Mouse (Mus musculus): ENCODE measurements at regions not wholly inside any gene's neighbourhood (a gene's known extent, or its start where the extent isn't known, plus 50 kb on each side); places are given as distances from the start of the nearest gene placed in this dataset.
"Not testable (repeated sequence)": the region's sequence is repeated elsewhere in the genome, so short reads cannot be mapped to it uniquely, and the experiment has no call there.

DNA sequence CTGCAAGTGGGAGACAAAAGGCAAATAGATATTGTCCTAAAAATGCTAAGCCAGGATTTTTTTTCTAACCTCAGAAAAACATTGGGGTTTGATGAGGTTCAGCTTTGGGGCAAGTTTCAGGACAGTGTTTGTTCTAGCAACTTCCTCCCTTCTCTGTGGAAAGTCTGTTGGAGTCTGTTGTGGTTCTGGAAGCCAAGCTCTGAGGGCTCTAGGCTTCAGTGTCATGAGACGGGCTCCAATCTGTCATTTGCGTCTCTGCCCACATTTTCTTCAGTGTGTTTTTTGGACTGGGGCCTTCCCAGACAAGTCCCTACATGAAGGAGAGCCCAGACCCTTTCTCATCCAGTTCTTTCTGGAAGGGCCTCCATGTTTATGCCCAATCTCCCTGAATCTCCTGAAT lies 90.6 kb upstream of the Slc25a13 start:
- Histone ChIP-seq H3K4me3 (ENCODE audit: low read depth, low read length) (no peak overlapping the region), H3K4me2 (no peak overlapping the region), H3K9me3 (ENCODE audit: low read depth, low read length) (no peaks in the 10 kb centered on the region), H3K36me3 (ENCODE audit: insufficient read depth) (no peaks in the 10 kb centered on the region), H3K27ac (ENCODE audit: low read depth) (no peak overlapping the region), H3K9ac (no peak overlapping the region), H3K27me3 (ENCODE audit: insufficient read depth, low read length) (no peaks in the 10 kb centered on the region), H3K4me1 (ENCODE audit: insufficient read depth) (no peaks in the 10 kb centered on the region)
- TF ChIP-seq CTCF (IDR thresholded peaks at IDR 0.05; ENCODE audit: low read depth) = no peak
- 57% methylated on average over 2 of the region's 2 CpGs for WGBS
- DNase-seq (no peak), ATAC-seq (ENCODE audit: insufficient read depth) (no peak)

DNA sequence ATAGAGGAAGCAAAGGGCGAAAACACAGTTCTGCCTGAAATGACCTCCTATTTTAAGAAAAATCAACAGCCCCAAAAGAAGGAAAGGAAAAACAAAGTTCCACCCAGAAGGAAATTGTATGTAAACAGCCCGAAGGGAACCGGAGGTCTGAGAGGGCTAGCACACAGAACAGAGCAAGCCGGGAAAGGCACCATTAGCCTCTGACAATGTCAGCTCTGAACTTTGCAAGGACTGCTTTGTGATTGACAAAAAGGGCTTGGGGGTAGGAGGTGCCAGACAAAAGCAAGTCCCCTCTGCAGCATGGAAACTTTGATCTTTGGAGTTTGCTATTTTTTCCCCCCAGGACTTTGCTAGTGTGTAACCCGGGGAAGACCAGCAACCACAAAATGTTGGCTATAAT lies 86.8 kb upstream of the Slc25a13 start:
- H3K27me3 ChIP-seq (ENCODE audit: insufficient read depth, low read length) = no peaks in the 10 kb centered on the region
- H3K9me3 ChIP-seq (ENCODE audit: low read depth, low read length) = no peaks in the 10 kb centered on the region
- no peaks in the 10 kb centered on the region for H3K4me1 ChIP-seq (ENCODE audit: insufficient read depth)
- no peak overlapping the region; the same call in 1 of the 2 replicates for H3K27ac ChIP-seq (ENCODE audit: low read depth)
- 38% methylated on average over 5 of the region's 5 CpGs for WGBS
- no peak overlapping the region for H3K4me2 ChIP-seq
- no peaks in the 10 kb centered on the region for H3K36me3 ChIP-seq (ENCODE audit: insufficient read depth)
- TF ChIP-seq CTCF (IDR thresholded peaks at IDR 0.05; ENCODE audit: low read depth) = no peak
- DNase-seq (peak; percentile 28), ATAC-seq (ENCODE audit: insufficient read depth) (no peak)
- H3K9ac ChIP-seq = no peak overlapping the region
- H3K4me3 ChIP-seq (ENCODE audit: low read depth, low read length) = no peak overlapping the region

DNA sequence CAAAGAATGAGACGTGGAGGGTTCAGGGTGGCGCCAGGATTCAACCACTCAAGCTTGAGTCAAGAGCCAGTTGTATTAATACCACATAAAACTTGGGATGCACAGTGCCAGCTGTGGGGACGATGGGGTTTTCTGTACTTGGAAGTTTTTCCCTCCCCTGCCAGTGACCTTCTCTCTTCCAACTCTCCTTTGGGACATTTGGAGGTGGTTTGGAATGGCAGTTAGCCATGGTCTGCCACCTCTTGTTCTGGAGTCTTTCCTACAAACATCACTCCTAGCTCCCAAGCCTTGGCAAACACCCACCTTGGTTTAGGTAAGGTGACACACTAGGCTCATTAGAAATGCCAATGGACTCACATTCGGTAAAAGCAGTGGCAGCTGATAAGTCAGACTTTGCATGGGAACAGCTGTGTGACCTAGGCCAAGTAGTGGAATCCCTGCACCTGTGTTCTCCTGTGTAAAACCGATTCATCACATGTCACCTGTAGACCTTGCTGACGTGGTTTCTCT lies 84.1 kb upstream of the Slc25a13 start:
- TF ChIP-seq CTCF (IDR thresholded peaks at IDR 0.05; ENCODE audit: low read depth) = no peak
- no peaks in the 10 kb centered on the region for H3K36me3 ChIP-seq (ENCODE audit: insufficient read depth)
- H3K27me3 ChIP-seq (ENCODE audit: insufficient read depth, low read length) = no peaks in the 10 kb centered on the region
- H3K9me3 ChIP-seq (ENCODE audit: low read depth, low read length) = no peaks in the 10 kb centered on the region; the same call in 1 of the 2 replicates
- DNase-seq (no peak), ATAC-seq (ENCODE audit: insufficient read depth) (no peak)
- 75% methylated on average over 6 of the region's 6 CpGs for WGBS
- no peak overlapping the region for H3K27ac ChIP-seq (ENCODE audit: low read depth)
- H3K9ac ChIP-seq = no peak overlapping the region
- H3K4me1 ChIP-seq (ENCODE audit: insufficient read depth) = no peaks in the 10 kb centered on the region
- H3K4me3 ChIP-seq (ENCODE audit: low read depth, low read length) = no peak overlapping the region
- H3K4me2 ChIP-seq = no peak overlapping the region

DNA sequence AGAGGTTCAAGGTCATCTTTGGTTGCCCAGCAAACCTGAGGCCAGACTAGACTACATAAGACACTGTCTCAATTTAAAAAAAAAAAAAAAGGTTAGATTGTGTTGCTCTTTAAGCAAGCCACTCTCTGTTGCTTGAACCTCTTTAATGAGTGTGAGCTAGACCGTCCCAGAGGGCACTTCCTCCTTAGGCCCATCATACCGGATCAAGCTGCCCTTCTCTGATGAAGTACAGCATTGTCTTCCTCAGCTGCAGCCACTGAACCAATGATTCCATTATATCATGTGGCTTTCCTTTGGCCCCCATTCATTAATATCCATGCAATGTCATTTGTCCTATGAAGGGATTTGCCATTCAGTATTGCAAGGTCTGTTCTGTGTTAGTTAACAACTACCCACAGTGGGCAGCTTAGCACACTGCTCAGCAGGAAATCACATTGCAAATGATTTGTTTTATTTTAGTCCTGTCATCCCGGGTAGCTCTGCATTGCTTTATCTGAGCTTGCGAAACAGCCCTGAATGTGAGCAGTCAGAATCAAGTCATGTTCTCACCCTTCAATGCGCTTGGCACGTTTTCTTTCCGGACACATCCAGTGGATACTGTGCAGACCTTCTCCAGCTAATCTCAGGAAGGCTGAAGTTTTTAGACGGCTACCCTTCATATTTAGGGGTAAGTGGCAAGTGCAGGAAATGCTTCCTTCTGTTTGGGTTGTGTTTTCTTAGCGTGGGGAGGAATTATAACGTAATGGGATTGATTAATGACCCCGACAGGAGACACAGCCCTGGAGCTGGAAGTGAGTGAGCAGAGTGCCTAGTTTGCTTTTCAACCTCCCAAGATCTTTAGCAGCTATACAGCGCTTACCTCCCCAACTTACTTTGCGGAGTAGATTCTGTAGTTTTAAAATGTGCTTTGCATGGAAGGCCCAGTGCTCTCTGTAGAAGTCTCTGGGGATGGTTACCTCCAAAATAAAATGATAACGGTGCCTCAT lies 82.2 kb upstream of the Slc25a13 start:
- H3K27me3 ChIP-seq (ENCODE audit: insufficient read depth, low read length) = no peaks in the 10 kb centered on the region
- H3K27ac ChIP-seq (ENCODE audit: low read depth) = no peak overlapping the region
- ATAC-seq (ENCODE audit: insufficient read depth) (peak; percentile 93), DNase-seq (peak; percentile 83)
- H3K4me2 ChIP-seq = no peak overlapping the region
- TF ChIP-seq CTCF (IDR thresholded peaks at IDR 0.05; ENCODE audit: low read depth) = no peak
- no peaks in the 10 kb centered on the region for H3K4me1 ChIP-seq (ENCODE audit: insufficient read depth)
- no peak overlapping the region for H3K9ac ChIP-seq
- no peak overlapping the region for H3K4me3 ChIP-seq (ENCODE audit: low read depth, low read length)
- 45% methylated on average over 14 of the region's 14 CpGs for WGBS
- H3K9me3 ChIP-seq (ENCODE audit: low read depth, low read length) = no peaks in the 10 kb centered on the region; the same call in 1 of the 2 replicates
- no peaks in the 10 kb centered on the region for H3K36me3 ChIP-seq (ENCODE audit: insufficient read depth)

DNA sequence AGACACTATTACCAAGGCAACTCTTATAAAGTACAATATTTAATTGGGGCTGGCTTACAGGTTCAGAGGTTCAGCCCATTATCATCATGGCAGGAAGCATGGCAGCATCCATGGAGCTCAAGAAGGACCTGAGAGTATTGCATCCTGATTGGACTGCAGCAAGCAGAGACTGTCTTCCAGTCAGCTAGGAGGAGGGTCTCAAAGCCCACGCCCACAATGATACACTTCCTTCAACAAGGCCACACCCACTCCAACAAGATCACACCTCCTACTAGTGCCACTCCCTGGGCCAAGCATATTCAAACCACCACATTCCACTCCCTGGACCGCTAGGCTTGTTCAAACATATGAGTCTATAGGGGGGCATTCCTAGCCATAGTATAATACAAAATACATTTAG lies 78.6 kb upstream of the Slc25a13 start:
- H3K27me3 ChIP-seq (ENCODE audit: insufficient read depth, low read length); H3K36me3 ChIP-seq (ENCODE audit: insufficient read depth); ATAC-seq (ENCODE audit: insufficient read depth); DNase-seq; H3K4me3 ChIP-seq (ENCODE audit: low read depth, low read length); H3K27ac ChIP-seq (ENCODE audit: low read depth); H3K4me1 ChIP-seq (ENCODE audit: insufficient read depth); H3K9ac ChIP-seq; H3K4me2 ChIP-seq; H3K9me3 ChIP-seq (ENCODE audit: low read depth, low read length): not testable (repeated sequence)
- WGBS = 74% methylated on average over 2 of the region's 2 CpGs

DNA sequence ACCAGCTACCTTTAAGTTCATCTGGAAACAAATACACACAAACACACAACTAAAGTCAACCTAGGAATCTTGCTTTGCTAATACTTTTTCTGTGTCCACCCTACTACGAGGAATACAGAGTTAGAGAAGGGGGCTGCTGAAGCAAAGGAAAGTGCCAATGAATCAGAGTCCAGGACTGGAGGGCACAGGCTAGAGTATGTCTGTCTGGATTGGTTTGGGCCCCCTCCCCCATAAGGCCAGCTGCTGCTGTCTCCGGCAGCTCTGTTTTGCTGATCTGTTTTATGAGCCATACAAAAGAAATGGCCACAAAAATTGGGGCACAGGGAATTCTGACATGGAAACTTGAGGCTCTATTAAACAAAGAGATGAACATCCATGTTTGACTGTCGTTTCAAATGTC lies 74.8 kb upstream of the Slc25a13 start:
- Histone ChIP-seq H3K27ac (ENCODE audit: low read depth) (no peak overlapping the region), H3K27me3 (ENCODE audit: insufficient read depth, low read length) (no peaks in the 10 kb centered on the region), H3K36me3 (ENCODE audit: insufficient read depth) (no peaks in the 10 kb centered on the region), H3K4me1 (ENCODE audit: insufficient read depth) (no peaks in the 10 kb centered on the region), H3K4me3 (ENCODE audit: low read depth, low read length) (no peak overlapping the region), H3K4me2 (no peak overlapping the region), H3K9ac (no peak overlapping the region), H3K9me3 (ENCODE audit: low read depth, low read length) (no peaks in the 10 kb centered on the region; the same call in 1 of the 2 replicates)
- ATAC-seq (ENCODE audit: insufficient read depth) (no peak), DNase-seq (no peak)
- no peak for TF ChIP-seq CTCF (IDR thresholded peaks at IDR 0.05; ENCODE audit: low read depth)
- 54% methylated on average over 3 of the region's 3 CpGs for WGBS

DNA sequence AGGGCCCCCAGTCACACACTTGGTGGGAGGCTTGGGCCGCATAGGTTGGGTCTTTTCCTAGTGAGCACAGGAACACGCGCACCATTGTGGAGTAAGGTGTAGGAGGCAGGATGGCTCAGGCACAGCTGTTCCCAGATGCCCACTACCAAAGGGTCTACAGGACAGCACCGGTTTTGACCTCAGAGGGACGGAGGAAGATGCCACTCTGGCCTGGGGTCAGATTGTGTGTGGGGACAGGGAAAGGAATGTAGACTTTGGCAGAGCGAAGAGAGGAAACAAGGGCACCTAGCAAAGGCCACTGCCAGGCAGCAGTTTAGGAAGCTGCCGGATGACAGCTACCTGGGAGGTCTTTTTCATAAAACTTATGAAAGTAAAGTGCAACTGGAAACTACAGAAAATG lies 73.5 kb upstream of the Slc25a13 start:
- 81% methylated on average over 7 of the region's 7 CpGs for WGBS
- no peak overlapping the region for H3K27ac ChIP-seq (ENCODE audit: low read depth)
- H3K4me1 ChIP-seq (ENCODE audit: insufficient read depth) = no peaks in the 10 kb centered on the region
- H3K27me3 ChIP-seq (ENCODE audit: insufficient read depth, low read length) = no peaks in the 10 kb centered on the region
- no peaks in the 10 kb centered on the region for H3K36me3 ChIP-seq (ENCODE audit: insufficient read depth)
- H3K4me2 ChIP-seq = no peak overlapping the region
- ATAC-seq (ENCODE audit: insufficient read depth) (no peak), DNase-seq (no peak)
- no peak overlapping the region for H3K9ac ChIP-seq
- TF ChIP-seq CTCF (IDR thresholded peaks at IDR 0.05; ENCODE audit: low read depth) = no peak
- H3K9me3 ChIP-seq (ENCODE audit: low read depth, low read length) = no peaks in the 10 kb centered on the region
- H3K4me3 ChIP-seq (ENCODE audit: low read depth, low read length) = no peak overlapping the region
